Mouse (Mus musculus) lung, adult 2 months (tissue): ENCODE data around the gene Kif1a. TPM values are rescaled to one million over a fixed set of nuclear protein-coding genes. Genes with fewer than 3 reads are reported as not detected.
A peak's percentile ranks its signal among the peaks of the same experiment; 100 is the strongest.

ENCODE experiments used
- DNase-seq: peaks from one replicate; pipeline ENCODE4 v3.0.0; 2022
- H3K4me1 ChIP-seq: fragments of 200-500 bp; 2 replicates; pipeline ENCODE4 v1.6.1; 2011; ENCODE audit warnings: low read length; ENCODE audit not compliant: control insufficient read depth, insufficient read depth
- H3K4me3 ChIP-seq: fragments of 200-500 bp; replicated peaks from 2 replicates; pipeline ENCODE3; 2011; ENCODE audit warnings: low read depth, mild to moderate bottlenecking, control low read depth, low read length; ENCODE audit errors: extremely low read depth
- CTCF ChIP-seq: fragments of 200-500 bp; IDR thresholded peaks from 2 replicates; pipeline ENCODE4 v1.5.1; 2011; ENCODE audit warnings: mild to moderate bottlenecking, low read length, control low read depth; ENCODE audit not compliant: insufficient read depth
- POLR2A ChIP-seq: fragments of 200-500 bp; IDR thresholded peaks from 2 replicates; pipeline ENCODE4 v1.6.1; 2011; ENCODE audit warnings: low read depth, mild to moderate bottlenecking, control low read depth, low read length, borderline replicate concordance; ENCODE audit errors: extremely low read depth
- WGBS: fragments of 180-500 bp; shearing (Covaris S2); methylation state at CpG from one replicate; pipeline ENCODE4 v1.1.7; 2018; 5-methylcytosine and 5-hydroxymethylcytosine counted together
- polyA plus RNA-seq: library from polyadenylated mRNA; depleted of rRNA; stranded (reverse); fragments of >200 nt; gene quantifications from 2 replicates; pipeline ENCODE4 v1.2.3, GENCODE M21; 2012

Kif1a gene
- polyA plus RNA-seq, 1 experiment = 2.7 TPM

DNA sequence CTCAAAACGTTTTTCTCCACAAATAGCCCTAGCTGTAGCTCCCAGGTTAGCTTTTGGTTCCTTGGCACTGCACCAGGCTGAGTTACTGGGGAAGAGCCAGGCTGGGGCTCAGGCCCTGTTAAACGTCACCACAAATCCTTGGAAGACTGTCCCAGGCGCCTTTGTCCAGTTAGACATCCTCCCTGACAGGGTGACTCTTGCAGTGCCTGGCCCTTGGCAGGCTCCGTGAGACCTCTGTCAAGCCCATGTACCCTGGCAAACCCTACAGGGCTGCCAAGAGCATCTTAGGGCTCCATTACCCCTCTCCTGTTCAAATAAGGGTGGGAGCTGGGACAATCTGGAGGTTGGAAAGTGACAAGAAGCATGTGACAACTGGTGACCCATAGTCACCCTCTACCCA lies 65.8 kb downstream of the Kif1a start:
- 71% methylated on average over 4 of the region's 4 CpGs for WGBS
- no peak for TF ChIP-seq POLR2A
- TF ChIP-seq CTCF = no peak
- DNase-seq = no peak

DNA sequence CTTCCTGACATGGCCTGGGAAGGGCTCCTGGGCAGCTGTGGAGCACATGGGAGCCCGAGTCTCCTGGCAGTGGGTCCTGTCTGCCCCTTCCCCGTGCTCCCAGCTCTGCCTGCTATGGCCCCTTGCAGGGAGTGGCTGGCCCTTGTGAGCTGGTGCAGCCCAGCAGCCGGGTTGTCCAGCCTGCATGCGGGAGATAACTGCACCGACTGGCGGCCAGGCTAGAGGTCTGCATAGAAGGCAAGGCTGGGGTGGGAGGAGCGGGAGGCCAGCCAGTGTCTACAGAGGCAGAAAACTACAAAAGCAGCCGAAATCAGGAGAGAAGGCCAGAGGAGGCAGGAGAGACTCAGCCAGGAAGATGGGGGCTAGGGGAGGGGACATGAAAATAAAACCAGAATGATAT lies 67.8 kb downstream of the Kif1a start:
- 51% methylated on average over 8 of the region's 8 CpGs for WGBS
- TF ChIP-seq POLR2A = no peak
- no peak for TF ChIP-seq CTCF
- no peak for DNase-seq
- no peaks in the 10 kb centered on the region for H3K4me1 ChIP-seq
- H3K4me3 ChIP-seq = no peak overlapping the region

More for the DNA sequence above, 65.8 kb downstream of the Kif1a start:
- H3K4me1 ChIP-seq = no peaks in the 10 kb centered on the region
- no peak overlapping the region for H3K4me3 ChIP-seq

GRCm38 (mm10) chr1:93031199-93031598 lies 70.6 kb downstream of the Kif1a start:
- H3K4me3 ChIP-seq = no peak overlapping the region
- H3K4me1 ChIP-seq = no peaks in the 10 kb centered on the region
- 79% methylated on average over 3 of the region's 3 CpGs for WGBS
- no peak for TF ChIP-seq POLR2A
- TF ChIP-seq CTCF = no peak
- no peak for DNase-seq

DNA sequence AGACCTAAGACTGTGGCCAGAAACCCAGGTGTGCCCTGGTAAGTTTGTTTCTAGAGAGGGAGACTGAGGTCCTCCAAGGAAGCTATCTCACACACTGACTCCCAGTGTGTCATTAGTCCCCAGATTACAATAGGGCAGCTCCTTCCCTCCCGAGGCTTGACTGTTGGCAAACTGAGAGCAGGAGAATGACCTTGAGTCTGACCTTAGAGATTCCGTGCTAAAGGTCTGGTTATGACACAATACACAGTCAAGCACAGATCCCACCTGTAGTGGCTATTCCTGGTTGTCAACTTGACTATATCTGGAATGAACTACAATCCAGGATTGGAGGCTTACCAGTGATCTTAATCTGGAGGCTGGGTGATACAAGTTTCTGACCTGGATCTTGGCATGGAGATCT lies 71.7 kb downstream of the Kif1a start:
- Histone ChIP-seq H3K4me3 (no peak overlapping the region), H3K4me1 (no peaks in the 10 kb centered on the region)
- TF ChIP-seq CTCF = no peak
- no peak for TF ChIP-seq POLR2A
- WGBS = 48% methylated on average over 2 of the region's 2 CpGs
- DNase-seq = no peak

GRCm38 (mm10) chr1:93029387-93029786 lies 72.4 kb downstream of the Kif1a start:
- 89% methylated on average over 10 of the region's 10 CpGs for WGBS
- no peak for TF ChIP-seq CTCF
- TF ChIP-seq POLR2A = no peak
- H3K4me3 ChIP-seq = no peak overlapping the region
- no peak for DNase-seq
- no peaks in the 10 kb centered on the region for H3K4me1 ChIP-seq

- Histone ChIP-seq H3K4me3 (no peak overlapping the region), H3K4me1 (no peaks in the 10 kb centered on the region)
- no peak for DNase-seq
- 78% methylated on average over 8 of the region's 8 CpGs for WGBS
- TF ChIP-seq POLR2A (no peak), CTCF (no peak)
These were observed 75.2 kb downstream of the Kif1a start for GRCm38 (mm10) chr1:93026600-93026999.

- no peak for DNase-seq
- no peaks in the 10 kb centered on the region for H3K4me1 ChIP-seq
- 73% methylated on average over 4 of the region's 4 CpGs for WGBS
These were observed 81.1 kb downstream of the Kif1a start for GRCm38 (mm10) chr1:93020602-93021001.

DNA sequence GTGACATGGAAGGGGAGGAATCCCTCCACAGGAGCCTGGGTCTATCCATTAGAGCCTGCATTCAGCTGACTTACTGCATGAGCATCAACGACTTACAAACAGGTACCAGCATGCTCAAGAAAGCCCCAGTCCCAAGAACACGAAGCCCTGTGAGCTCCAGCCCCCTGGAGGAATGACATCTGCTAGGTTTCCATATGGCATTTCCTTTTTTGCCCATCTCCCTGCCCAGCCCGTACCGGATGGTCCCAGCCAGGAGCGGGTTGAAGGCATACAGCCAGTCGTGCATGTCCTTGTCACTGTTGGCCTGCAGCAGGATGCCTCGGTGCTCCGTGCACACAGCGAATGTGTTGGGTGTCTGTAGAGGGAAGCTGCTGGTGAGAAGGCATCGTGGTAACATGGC lies 83.0 kb downstream of the Kif1a start:
- WGBS = 73% methylated on average over 10 of the region's 10 CpGs
- H3K4me3 ChIP-seq = no peak overlapping the region
- TF ChIP-seq POLR2A (no peak), CTCF (no peak)
- DNase-seq = no peak
- H3K4me1 ChIP-seq = no peaks in the 10 kb centered on the region

More at GRCm38 (mm10) chr1:93020602-93021001, 81.1 kb downstream of the Kif1a start:
- TF ChIP-seq CTCF = no peak
- TF ChIP-seq POLR2A = no peak
- no peak overlapping the region for H3K4me3 ChIP-seq

- TF ChIP-seq POLR2A (no peak), CTCF (no peak)
- no peak overlapping the region for H3K4me3 ChIP-seq
- no peaks in the 10 kb centered on the region for H3K4me1 ChIP-seq
- DNase-seq = no peak
- 60% methylated on average over 2 of the region's 2 CpGs for WGBS
These were observed 86.6 kb downstream of the Kif1a start for GRCm38 (mm10) chr1:93015136-93015535.

DNA sequence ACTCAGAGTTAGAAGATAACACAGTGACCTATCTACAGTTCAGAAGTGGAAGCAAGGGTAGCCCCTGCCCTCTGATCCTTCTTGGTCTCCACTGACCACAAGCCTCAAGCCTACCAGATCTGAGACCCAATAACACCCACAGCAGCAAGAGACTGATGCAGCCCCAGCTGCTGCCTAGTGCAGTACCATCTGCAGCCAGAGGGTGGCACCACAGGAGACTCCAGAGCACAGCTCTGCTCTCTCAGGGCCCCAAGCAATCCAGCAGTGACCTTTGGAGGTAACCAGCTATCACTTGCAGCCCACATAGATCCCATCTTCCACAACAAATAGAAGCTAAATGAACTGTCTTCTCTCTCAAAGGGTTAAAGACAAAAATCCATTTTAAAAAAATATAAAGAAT lies 87.3 kb downstream of the Kif1a start:
- H3K4me1 ChIP-seq = no peaks in the 10 kb centered on the region
- no peak overlapping the region for H3K4me3 ChIP-seq
- TF ChIP-seq POLR2A (no peak), CTCF (peak; percentile 87)
- DNase-seq = peak; percentile 77

- Histone ChIP-seq H3K4me1 (no peaks in the 10 kb centered on the region), H3K4me3 (no peak overlapping the region)
- TF ChIP-seq CTCF = no peak
- DNase-seq = no peak
- 71% methylated on average over 4 of the region's 4 CpGs for WGBS
These were observed 88.4 kb downstream of the Kif1a start for GRCm38 (mm10) chr1:93013367-93013766.
